Comparison of ENCODE assay signal across 30 mouse cellular contexts in genomic region chr9:98482256-98482655, GRCm38 (mm10). TPM values are rescaled to one million over a fixed set of nuclear protein-coding genes. Genes with fewer than 3 reads are reported as not detected.
"Had no signal": no experiment of that assay in that cellular context is flagged by ENCODE, and none has a peak within 500 bp of the region (broad histone marks: within the 10 kb centered on the region; RNA-seq: fewer than 3 reads in every experiment).

No protein-coding gene starts in this region.

- H3K9me3 ChIP-seq: limb, embryonic 10.5 days; limb, embryonic 12.5 days; limb, embryonic 13.5 days; limb, embryonic 15.5 days; liver, embryonic 12.5 days; liver, embryonic 13.5 days; liver, embryonic 15.5 days; lung, embryonic 15.5 days; megakaryocyte, embryonic 14.5 days; midbrain, embryonic 10.5 days; midbrain, embryonic 12.5 days; midbrain, embryonic 13.5 days; midbrain, embryonic 15.5 days had no signal

- H3K27me3 ChIP-seq: limb, embryonic 12.5 days; limb, embryonic 13.5 days; liver, embryonic 12.5 days; liver, embryonic 13.5 days; liver, embryonic 15.5 days; lung, embryonic 15.5 days; megakaryocyte, embryonic 14.5 days; midbrain, embryonic 12.5 days; midbrain, embryonic 13.5 days; midbrain, embryonic 15.5 days had no signal

- DNase-seq: left cerebral cortex, postnatal 4 days; liver, embryonic 13.5 days; liver, postnatal 0 days; lung, adult 18-20 months; lung, adult 2 months; lung, embryonic 14.5 days; lung, postnatal 10 days; lung, postnatal 14 days; lung, postnatal 36 days; lung, postnatal 4 days; midbrain, embryonic 14.5 days had no signal

- H3K9ac ChIP-seq: limb, embryonic 12.5 days; limb, embryonic 13.5 days; limb, embryonic 15.5 days; liver, embryonic 12.5 days; liver, embryonic 13.5 days; liver, embryonic 14.5 days; liver, embryonic 15.5 days; liver, postnatal 0 days; lung, embryonic 14.5 days; lung, embryonic 15.5 days; midbrain, embryonic 12.5 days; midbrain, embryonic 13.5 days; midbrain, embryonic 15.5 days had no signal

- H3K4me1 ChIP-seq: limb, embryonic 12.5 days; limb, embryonic 13.5 days; limb, embryonic 15.5 days; liver, embryonic 15.5 days; lung, embryonic 15.5 days; midbrain, embryonic 10.5 days; midbrain, embryonic 12.5 days; midbrain, embryonic 13.5 days; midbrain, embryonic 15.5 days had no signal

- H3K4me3 ChIP-seq: left cerebral cortex, adult 2 months; limb, embryonic 10.5 days; limb, embryonic 12.5 days; limb, embryonic 13.5 days; limb, embryonic 15.5 days; liver, embryonic 12.5 days; liver, embryonic 13.5 days; liver, embryonic 15.5 days; lung, embryonic 15.5 days; megakaryocyte, embryonic 14.5 days; midbrain, embryonic 10.5 days; midbrain, embryonic 12.5 days; midbrain, embryonic 13.5 days; midbrain, embryonic 15.5 days; myocyte had no signal

- ATAC-seq: liver, embryonic 12.5 days; liver, postnatal 0 days; lung, postnatal 0 days; midbrain, embryonic 13.5 days; midbrain, embryonic 15.5 days had no signal

- H3K36me3 ChIP-seq: limb, embryonic 10.5 days; limb, embryonic 12.5 days; limb, embryonic 13.5 days; limb, embryonic 15.5 days; liver, embryonic 12.5 days; liver, embryonic 13.5 days; liver, embryonic 15.5 days; lung, embryonic 15.5 days; midbrain, embryonic 10.5 days; midbrain, embryonic 12.5 days; midbrain, embryonic 13.5 days; midbrain, embryonic 15.5 days had no signal

- H3K4me2 ChIP-seq: limb, embryonic 12.5 days; limb, embryonic 13.5 days; limb, embryonic 15.5 days; liver, embryonic 11.5 days; liver, embryonic 12.5 days; liver, embryonic 13.5 days; liver, embryonic 15.5 days; lung, embryonic 14.5 days; lung, embryonic 15.5 days; midbrain, embryonic 12.5 days; midbrain, embryonic 13.5 days; midbrain, embryonic 15.5 days had no signal

- H3K27ac ChIP-seq: left cerebral cortex, adult 2 months; limb, embryonic 10.5 days; limb, embryonic 12.5 days; limb, embryonic 13.5 days; limb, embryonic 15.5 days; liver, embryonic 12.5 days; liver, embryonic 13.5 days; liver, embryonic 14.5 days; liver, embryonic 15.5 days; lung, embryonic 15.5 days; macrophage; midbrain, embryonic 10.5 days; midbrain, embryonic 12.5 days; midbrain, embryonic 13.5 days; midbrain, embryonic 15.5 days had no signal

RNA-seq across cellular contexts. Expression of gene Rbp2, which starts 3.7 kb away (rescaled TPM):
- polyA plus RNA-seq: limb, embryonic 12.5 days; limb, embryonic 13.5 days; liver, adult 2 months; macrophage; midbrain, embryonic 13.5 days; midbrain, embryonic 14.5 days had no signal
